Comparison of ENCODE assay signal across 10 mouse cellular contexts in genomic region chr2:173044198-173044970, GRCm38 (mm10). TPM values are rescaled to one million over a fixed set of nuclear protein-coding genes. Genes with fewer than 3 reads are reported as not detected.
DNase-seq lines count a peak whose midpoint lies in the region; ATAC-seq and TF ChIP-seq lines count a peak whose summit lies in the region.
"Had no signal": no experiment of that assay in that cellular context is flagged by ENCODE, and none has a peak within 500 bp of the region (broad histone marks: within the 10 kb centered on the region; RNA-seq: fewer than 3 reads in every experiment).

No protein-coding gene starts in this region.

- H3K36me3 ChIP-seq in heart, adult 2 months (ENCODE audit: control insufficient read depth, insufficient read depth, low read length), result no peaks in the 10 kb centered on the region
- H3K36me3 ChIP-seq: neural tube, embryonic 13.5 days had no signal

- ATAC-seq in CD4-positive, CD25-positive, alpha-beta regulatory T cell, adult 4 months, result no peak
- ATAC-seq in granulocyte monocyte progenitor cell, adult 5-6 weeks (replicated peaks; ENCODE audit: poor library complexity, severe bottlenecking), result no peak
- ATAC-seq: forebrain, postnatal 0 days had no signal

- intact Hi-C loops in heart, adult 2 months (cut with DNase I), result loop anchor here (2.0 kb wide), 2 partner anchors 20 to 36 kb away; no protein-coding TSS in a partner anchor

- no peak overlapping the region for H3K4me3 ChIP-seq in heart, adult 2 months
- H3K4me3 ChIP-seq: neural tube, embryonic 13.5 days had no signal

- peaks cover 14% of the 10 kb centered on the region for H3K4me1 ChIP-seq in heart, adult 2 months (ENCODE audit: control insufficient read depth, insufficient read depth, low read length)
- H3K4me1 ChIP-seq: neural tube, embryonic 13.5 days had no signal

- DNase-seq in lung, adult 18-20 months, result peak; percentile 41 to 60
- no peak for DNase-seq in lung, postnatal 14 days
- peak; percentile 88 for DNase-seq in adrenal gland, adult 8-10 months
- peak; percentile 78 to 86 for DNase-seq in heart, adult 2 months
- peak; percentile 72 to 90 for DNase-seq in kidney, postnatal 25 days
- DNase-seq in spleen, adult 18-20 months, result no peak
- DNase-seq: forebrain, postnatal 0 days had no signal

- TF ChIP-seq EP300 in heart, adult 2 months (IDR thresholded peaks at IDR 0.05; ENCODE audit: insufficient read depth, low read depth, low read length), result peak; percentile 98

- WGBS in heart, adult 2 months, result 43% methylated on average over 18 of the region's 18 CpGs

- TF ChIP-seq POLR2A in heart, adult 2 months (IDR thresholded peaks at IDR 0.05; ENCODE audit: insufficient read depth, low read depth, low read length), result no peak

- no peaks in the 10 kb centered on the region for H3K27me3 ChIP-seq in heart, adult 2 months (ENCODE audit: control insufficient read depth, insufficient read depth, low read length)
- H3K27me3 ChIP-seq: neural tube, embryonic 13.5 days had no signal

- H3K27ac ChIP-seq in heart, adult 2 months, result peak overlapping the region; percentile 76
- H3K27ac ChIP-seq: neural tube, embryonic 13.5 days had no signal

- TF ChIP-seq CTCF in heart, adult 2 months (IDR thresholded peaks at IDR 0.05), result peak; percentile 53

- H3K9ac ChIP-seq in heart, adult 2 months (ENCODE audit: low read depth, low read length), result peak overlapping the region; percentile 61
- H3K9ac ChIP-seq: forebrain, postnatal 0 days; neural tube, embryonic 13.5 days had no signal

- H3K79me2 ChIP-seq in heart, adult 2 months (replicated peaks; ENCODE audit: control insufficient read depth, insufficient read depth, low read length), result no peaks in the 10 kb centered on the region

RNA-seq across cellular contexts. Expression of gene Rbm38, which starts 24.1 kb away (rescaled TPM):
- total RNA-seq in adrenal gland, adult 8-10 months (2022), result 10 to 100 TPM; 16.0 to 26.0 (median 21.5) TPM
- total RNA-seq in heart, adult 2 months (2021), result 100 to 1,000 TPM; 173 to 203 TPM
- 342 and 529 TPM in 2 replicates for polyA plus RNA-seq in heart, adult 2 months (2012; rRNA removed)
- polyA plus RNA-seq in CD4-positive, CD25-positive, alpha-beta regulatory T cell, adult 4 months (2017; shearing (Covaris generic)), result 100 to 1,000 TPM; 154 to 194 TPM
- 127 and 197 TPM in 2 replicates for total RNA-seq in granulocyte monocyte progenitor cell, adult 5-6 weeks (2014; fragmentation: Nextera tagmentation)
- 38.8 and 60.4 TPM in 2 replicates for total RNA-seq in granulocyte monocyte progenitor cell, adult 5-6 weeks (2017)

RNA-seq across cellular contexts. Expression of gene Rae1, which starts 44.5 kb away (rescaled TPM):
- total RNA-seq in adrenal gland, adult 8-10 months (2022), result 10 to 100 TPM; 67.3 to 77.6 (median 73.4) TPM
- total RNA-seq in heart, adult 2 months (2021), result 10 to 100 TPM; 22.8 to 23.0 TPM
- polyA plus RNA-seq in heart, adult 2 months (2012; rRNA removed), result 27.8 and 44.8 TPM in 2 replicates
- 10 to 100 TPM; 44.2 to 44.5 TPM for polyA plus RNA-seq in CD4-positive, CD25-positive, alpha-beta regulatory T cell, adult 4 months (2017; shearing (Covaris generic))
- total RNA-seq in granulocyte monocyte progenitor cell, adult 5-6 weeks (2014; fragmentation: Nextera tagmentation), result 95.2 and 147 TPM in 2 replicates
- total RNA-seq in granulocyte monocyte progenitor cell, adult 5-6 weeks (2017), result 71.2 and 75.6 TPM in 2 replicates

Comparison
In these comparisons a context has a peak if more than half of its experiments do, and no peak if none do; other contexts are left out.
1. DNase-seq: peak in lung, adult 18-20 months (2 of 2), adrenal gland, adult 8-10 months (single experiment), heart, adult 2 months (2 of 2) and kidney, postnatal 25 days (2 of 2); none in lung, postnatal 14 days (single experiment) and spleen, adult 18-20 months (0 of 2).